Mouse (Mus musculus): ENCODE data around the gene Tbl3. TPM values are rescaled to one million over a fixed set of nuclear protein-coding genes. Genes with fewer than 3 reads are reported as not detected.
A peak's percentile ranks its signal among the peaks of the same experiment; 100 is the strongest.
"Not testable (repeated sequence)": the region's sequence is repeated elsewhere in the genome, so short reads cannot be mapped to it uniquely, and the experiment has no call there.

Tbl3 gene
- polyA plus RNA-seq, 1 experiment = 60.6 TPM

GRCm38 (mm10) chr17:24670246-24670844 is 37.1 kb downstream of the Tbl3 start:
- DNase-seq = no peak
- no peak for TF ChIP-seq POLR2A (IDR thresholded peaks at IDR 0.05; ENCODE audit: borderline replicate concordance, insufficient read depth, low read length)
- TF ChIP-seq CTCF (IDR thresholded peaks at IDR 0.05; ENCODE audit: borderline replicate concordance, insufficient read depth, low read depth, low read length) = no peak
- Histone ChIP-seq H3K27me3 (ENCODE audit: control insufficient read depth, insufficient read depth, low read length) (no peaks in the 10 kb centered on the region), H3K4me1 (ENCODE audit: control insufficient read depth, insufficient read depth, low read length) (peaks cover 24% of the 10 kb centered on the region), H3K4me3 (replicated peaks; ENCODE audit: insufficient read depth, low read depth, low read length) (peak overlapping the region; percentile 69), H3K27ac (ENCODE audit: insufficient read depth, low read length) (peak overlapping the region; percentile 64)
- under 1% methylated on average over 8 of the region's 8 CpGs for WGBS

GRCm38 (mm10) chr17:24669545-24670245 is 37.8 kb downstream of the Tbl3 start, which contains the start of gene Zfp598:
Gene Zfp598 (plus strand): TSS chr17:24669687.
- Histone ChIP-seq H3K27me3 (ENCODE audit: control insufficient read depth, insufficient read depth, low read length) (no peaks in the 10 kb centered on the region), H3K27ac (ENCODE audit: insufficient read depth, low read length) (peak within 1 kb of the TSS; percentile 64), H3K4me1 (ENCODE audit: control insufficient read depth, insufficient read depth, low read length) (peaks cover 24% of the 10 kb centered on the region), H3K4me3 (replicated peaks; ENCODE audit: insufficient read depth, low read depth, low read length) (peak within 1 kb of the TSS; percentile 69)
- TF ChIP-seq CTCF (IDR thresholded peaks at IDR 0.05; ENCODE audit: borderline replicate concordance, insufficient read depth, low read depth, low read length) (no peak), POLR2A (IDR thresholded peaks at IDR 0.05; ENCODE audit: borderline replicate concordance, insufficient read depth, low read length) (peak; percentile 92)
- under 1% methylated on average over 80 of the region's 80 CpGs for WGBS
- DNase-seq = peak; percentile 95 to 96

GRCm38 (mm10) chr17:24669214-24669544 is 38.3 kb downstream of the Tbl3 start:
- peak overlapping the region; percentile 15 for H3K27ac ChIP-seq (ENCODE audit: insufficient read depth, low read length)
- WGBS = 12% methylated on average over 15 of the region's 15 CpGs
- not testable (repeated sequence) for H3K27me3 ChIP-seq (ENCODE audit: control insufficient read depth, insufficient read depth, low read length); DNase-seq
- H3K4me3 ChIP-seq (replicated peaks; ENCODE audit: insufficient read depth, low read depth, low read length) = peak overlapping the region; percentile 56
- H3K4me1 ChIP-seq (ENCODE audit: control insufficient read depth, insufficient read depth, low read length) = peaks cover 20% of the 10 kb centered on the region

- H3K27ac ChIP-seq (ENCODE audit: insufficient read depth, low read length) = no peak overlapping the region
- DNase-seq = peak; percentile 79 to 85
- 11% methylated on average over 6 of the region's 6 CpGs for WGBS
- no peaks in the 10 kb centered on the region for H3K27me3 ChIP-seq (ENCODE audit: control insufficient read depth, insufficient read depth, low read length)
- no peak for TF ChIP-seq POLR2A (IDR thresholded peaks at IDR 0.05; ENCODE audit: borderline replicate concordance, insufficient read depth, low read length)
- TF ChIP-seq CTCF (IDR thresholded peaks at IDR 0.05; ENCODE audit: borderline replicate concordance, insufficient read depth, low read depth, low read length) = peak; percentile 77
- H3K4me3 ChIP-seq (replicated peaks; ENCODE audit: insufficient read depth, low read depth, low read length) = no peak overlapping the region
- H3K4me1 ChIP-seq (ENCODE audit: control insufficient read depth, insufficient read depth, low read length) = peaks cover 9% of the 10 kb centered on the region
Measured at GRCm38 (mm10) chr17:24667416-24667815, 40.0 kb downstream of the Tbl3 start.

GRCm38 (mm10) chr17:24667011-24667410 is 40.4 kb downstream of the Tbl3 start:
- DNase-seq; H3K27me3 ChIP-seq (ENCODE audit: control insufficient read depth, insufficient read depth, low read length); H3K27ac ChIP-seq (ENCODE audit: insufficient read depth, low read length); H3K4me1 ChIP-seq (ENCODE audit: control insufficient read depth, insufficient read depth, low read length); H3K4me3 ChIP-seq (replicated peaks; ENCODE audit: insufficient read depth, low read depth, low read length): not testable (repeated sequence)
- 68% methylated on average over 7 of the region's 7 CpGs for WGBS

- H3K27me3 ChIP-seq (ENCODE audit: control insufficient read depth, insufficient read depth, low read length) = no peaks in the 10 kb centered on the region; the same call in 1 of the 2 replicates
Measured at GRCm38 (mm10) chr17:24658017-24658758, 49.3 kb downstream of the Tbl3 start, which contains the start of gene Npw. Gene Npw (minus strand): TSS chr17:24658457.

GRCm38 (mm10) chr17:24654969-24655368 is 52.5 kb downstream of the Tbl3 start:
- Histone ChIP-seq H3K4me1 (ENCODE audit: control insufficient read depth, insufficient read depth, low read length) (peaks cover 5% of the 10 kb centered on the region; the same call in 1 of the 2 replicates), H3K4me3 (replicated peaks; ENCODE audit: insufficient read depth, low read depth, low read length) (no peak overlapping the region), H3K27ac (ENCODE audit: insufficient read depth, low read length) (no peak overlapping the region), H3K27me3 (ENCODE audit: control insufficient read depth, insufficient read depth, low read length) (no peaks in the 10 kb centered on the region; the same call in 1 of the 2 replicates)
- 87% methylated on average over 4 of the region's 4 CpGs for WGBS
- no peak for TF ChIP-seq POLR2A (IDR thresholded peaks at IDR 0.05; ENCODE audit: borderline replicate concordance, insufficient read depth, low read length)
- TF ChIP-seq CTCF (IDR thresholded peaks at IDR 0.05; ENCODE audit: borderline replicate concordance, insufficient read depth, low read depth, low read length) = no peak
- DNase-seq = no peak

More at GRCm38 (mm10) chr17:24658017-24658758, 49.3 kb downstream of the Tbl3 start, which contains the start of gene Npw:
- no peaks in the 10 kb centered on the region for H3K4me1 ChIP-seq (ENCODE audit: control insufficient read depth, insufficient read depth, low read length)
- 5% methylated on average over 47 of the region's 47 CpGs for WGBS
- no peak within 1 kb of the TSS for H3K27ac ChIP-seq (ENCODE audit: insufficient read depth, low read length)
- no peak within 1 kb of the TSS for H3K4me3 ChIP-seq (replicated peaks; ENCODE audit: insufficient read depth, low read depth, low read length)
- TF ChIP-seq POLR2A (IDR thresholded peaks at IDR 0.05; ENCODE audit: borderline replicate concordance, insufficient read depth, low read length) = no peak
- TF ChIP-seq CTCF (IDR thresholded peaks at IDR 0.05; ENCODE audit: borderline replicate concordance, insufficient read depth, low read depth, low read length) = no peak
- no peak for DNase-seq

Data from cerebellum, adult 2 months (tissue).